ENCODE assay signal across 15 mouse cellular contexts in the genomic region with DNA sequence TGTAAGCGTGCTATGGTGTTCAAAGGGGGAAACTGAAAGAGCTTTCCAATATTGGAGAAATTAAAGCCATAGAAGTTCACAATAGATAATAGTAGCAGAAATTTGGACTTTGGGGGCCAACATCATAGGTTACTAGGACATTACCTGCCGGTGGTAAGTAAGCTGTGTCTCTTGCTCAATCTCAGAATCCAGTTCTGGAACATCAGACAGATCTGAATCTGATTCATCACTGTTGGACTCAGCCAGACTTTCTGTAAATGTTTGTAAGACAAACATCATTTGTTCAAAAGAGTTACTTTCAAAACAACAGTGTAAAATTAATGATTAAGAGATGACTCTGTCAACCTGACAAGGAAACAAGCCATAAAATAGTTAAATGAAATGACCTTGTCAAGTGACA.
"Had no signal": no experiment of that assay in that cellular context is flagged by ENCODE, and none has a peak within 500 bp of the region (broad histone marks: within the 10 kb centered on the region; RNA-seq: fewer than 3 reads in every experiment).

No protein-coding gene starts in this region.

- H3K27ac ChIP-seq: neural tube, embryonic 15.5 days; stomach, embryonic 15.5 days; stomach, postnatal 0 days had no signal

- H3K4me3 ChIP-seq: neural tube, embryonic 15.5 days; stomach, embryonic 15.5 days had no signal

- H3K4me1 ChIP-seq: neural tube, embryonic 15.5 days; stomach, embryonic 15.5 days had no signal

- H3K27me3 ChIP-seq: neural tube, embryonic 15.5 days; stomach, embryonic 15.5 days had no signal

- H3K9me3 ChIP-seq: neural tube, embryonic 15.5 days; stomach, embryonic 15.5 days had no signal

- H3K36me3 ChIP-seq: stomach, embryonic 15.5 days had no signal

- H3K9ac ChIP-seq: neural tube, embryonic 15.5 days; stomach, embryonic 15.5 days had no signal

- DNase-seq: retina, postnatal 1 day; right cerebral cortex, adult 18-20 months; right cerebral cortex, postnatal 14 days; right cerebral cortex, postnatal 25 days; right cerebral cortex, postnatal 4 days; spleen, adult 18-20 months; thymus, adult 18-20 months; thymus, adult 2 months; thymus, postnatal 14 days; thymus, postnatal 25 days; thymus, postnatal 36 days; thymus, postnatal 4 days had no signal

- H3K4me2 ChIP-seq: neural tube, embryonic 15.5 days; stomach, embryonic 15.5 days had no signal
